Mouse (Mus musculus): Measurements from ENCODE around the gene Tmem198.

DNA sequence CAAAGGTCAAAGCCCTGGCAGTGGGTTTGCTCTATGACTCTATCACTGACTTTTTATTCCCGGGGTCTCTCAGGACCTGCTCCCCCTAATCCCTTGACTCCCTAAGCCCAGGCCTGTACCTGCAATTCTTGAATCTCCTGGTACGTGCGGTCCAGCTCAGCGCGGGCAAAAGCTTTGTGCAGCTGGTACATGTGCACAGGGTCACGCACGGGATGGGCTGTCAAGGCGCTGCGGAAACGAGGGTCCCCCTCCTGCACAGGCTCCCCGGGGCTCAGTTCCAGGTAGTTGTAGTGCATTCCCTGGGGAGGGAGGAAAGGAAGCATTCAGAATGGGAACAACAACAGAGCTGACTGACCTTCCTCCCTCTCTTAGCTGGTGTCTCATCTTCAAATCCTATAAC, 2.9 kb upstream of the Tmem198 start:
- TF ChIP-seq POLR2A (IDR thresholded peaks at IDR 0.05; ENCODE audit: insufficient read length, low read depth) (no peak), USF1 (IDR thresholded peaks at IDR 0.05; ENCODE audit: low read depth) (no peak), MYOG (IDR thresholded peaks at IDR 0.05; ENCODE audit: control insufficient read depth in 1 of 3, insufficient read depth in 1 of 3, insufficient read length in 2 of 3, low read depth in 2 of 3) (no peak), E2F4 (IDR thresholded peaks at IDR 0.05; ENCODE audit: insufficient read depth) (no peak), MAX (IDR thresholded peaks at IDR 0.05; ENCODE audit: low read depth) (no peak), TCF3 (IDR thresholded peaks at IDR 0.05; ENCODE audit: insufficient read length, low read depth) (no peak), SRF (IDR thresholded peaks at IDR 0.05; ENCODE audit: control insufficient read depth, insufficient read length, low read depth) (no peak), REST (IDR thresholded peaks at IDR 0.05; ENCODE audit: insufficient read depth, insufficient read length) (no peak), MYOD1 (IDR thresholded peaks at IDR 0.05; ENCODE audit: control insufficient read depth in 1 of 3, insufficient read length in 2 of 3, low read depth in 2 of 3) (no peak), CEBPB (IDR thresholded peaks at IDR 0.05; ENCODE audit: insufficient read depth, poor library complexity, severe bottlenecking) (no peak), TCF12 (IDR thresholded peaks at IDR 0.05; ENCODE audit: insufficient read depth, poor library complexity, severe bottlenecking) (no peak)
